Mouse (Mus musculus) hindbrain, embryonic 14.5 days (tissue): ENCODE measurements around the gene Jak2. TPM values are rescaled to one million over a fixed set of nuclear protein-coding genes. Genes with fewer than 3 reads are reported as not detected.
A peak's percentile ranks its signal among the peaks of the same experiment; 100 is the strongest.

Experiments
- ATAC-seq: fragments of 200-750 bp; cut with Nextera tagmentation; 2 replicates; pipeline ENCODE4 v1.8.0; 2017; ENCODE audit warnings: moderate number of reproducible peaks, mild to moderate bottlenecking, moderate TSS enrichment, moderate library complexity; ENCODE audit not compliant: low FRiP score
- DNase-seq: peaks from one replicate; pipeline ENCODE4 v3.0.0-alpha.2; 2015; ENCODE audit warnings: low spot score
- H3K27ac ChIP-seq: fragments of 300-500 bp; sonication (generic); 2 replicates; pipeline ENCODE4 v1.5.1; 2014; ENCODE audit warnings: mild to moderate bottlenecking, moderate library complexity
- H3K27me3 ChIP-seq: fragments of 300-500 bp; sonication (generic); 2 replicates; pipeline ENCODE4 v1.6.1; 2014; ENCODE audit warnings: mild to moderate bottlenecking, low read length, mixed read lengths; ENCODE audit not compliant: control insufficient read depth, insufficient read depth
- H3K36me3 ChIP-seq: fragments of 300-500 bp; sonication (generic); replicated peaks from 2 replicates; pipeline ENCODE4 v1.6.1; 2014; ENCODE audit not compliant: control insufficient read depth, insufficient read depth
- H3K4me1 ChIP-seq: fragments of 300-500 bp; sonication (generic); replicated peaks from 2 replicates; pipeline ENCODE4 v1.6.1; 2014; ENCODE audit warnings: antibody characterized with exemption, low read length, mixed read lengths; ENCODE audit not compliant: control insufficient read depth, insufficient read depth
- H3K4me2 ChIP-seq: fragments of 300-500 bp; sonication (generic); replicated peaks from 2 replicates; pipeline ENCODE4 v1.6.1; 2014; ENCODE audit warnings: mild to moderate bottlenecking, moderate library complexity
- H3K4me3 ChIP-seq: fragments of 300-500 bp; sonication (generic); replicated peaks from 2 replicates; pipeline ENCODE4 v1.5.1; 2014; ENCODE audit warnings: mild to moderate bottlenecking, low read length
- H3K9ac ChIP-seq: fragments of 300-500 bp; sonication (generic); 2 replicates; pipeline ENCODE4 v1.6.1; 2014
- H3K9me3 ChIP-seq: fragments of 300-500 bp; sonication (generic); 2 replicates; pipeline ENCODE4 v1.6.1; 2016; ENCODE audit warnings: low read length; ENCODE audit not compliant: control insufficient read depth
- WGBS: fragments of 180-500 bp; shearing (Covaris S2); extraction: QIAGEN DNeasy Blood & Tissue Kit; methylation state at CpG from one replicate; pipeline ENCODE4 v1.1.7; 2014; 5-methylcytosine and 5-hydroxymethylcytosine counted together
- polyA plus RNA-seq: library from polyadenylated mRNA; unstranded; fragments of >200 nt; fragmentation: Nextera tagmentation; extraction: Ambion mirVana; gene quantifications from 2 replicates; pipeline ENCODE4 v1.2.1, GENCODE M21; 2014

Jak2 gene
- polyA plus RNA-seq, 1 experiment from 2014 or later: 20.3 TPM

- Histone ChIP-seq H3K27ac (no peak overlapping the region), H3K4me2 (no peak overlapping the region), H3K9ac (no peak overlapping the region), H3K27me3 (no peaks in the 10 kb centered on the region), H3K4me1 (no peaks in the 10 kb centered on the region), H3K36me3 (peaks cover 2% of the 10 kb centered on the region), H3K9me3 (no peaks in the 10 kb centered on the region), H3K4me3 (no peak overlapping the region)
- ATAC-seq (no peak), DNase-seq (no peak)
Measured at GRCm38 (mm10) chr19:29344868-29345267, 93.2 kb downstream of the Jak2 start.

- peaks cover 7% of the 10 kb centered on the region for H3K36me3 ChIP-seq
- ATAC-seq: no peak
- no peaks in the 10 kb centered on the region for H3K9me3 ChIP-seq
- no peak overlapping the region for H3K27ac ChIP-seq
- WGBS: 80% methylated on average over 6 of the region's 6 CpGs
- no peak for DNase-seq
- no peaks in the 10 kb centered on the region for H3K4me1 ChIP-seq
- no peak overlapping the region for H3K9ac ChIP-seq
- H3K4me3 ChIP-seq: no peak overlapping the region
- H3K27me3 ChIP-seq: no peaks in the 10 kb centered on the region
- no peak overlapping the region for H3K4me2 ChIP-seq
Measured at GRCm38 (mm10) chr19:29345636-29346035, 94.0 kb downstream of the Jak2 start.

GRCm38 (mm10) chr19:29350991-29351390, 99.4 kb downstream of the Jak2 start:
- no peaks in the 10 kb centered on the region for H3K27me3 ChIP-seq
- no peak overlapping the region for H3K4me2 ChIP-seq
- H3K4me1 ChIP-seq: peaks cover 6% of the 10 kb centered on the region; the same call in 1 of the 2 replicates
- H3K9me3 ChIP-seq: no peaks in the 10 kb centered on the region
- no peak for ATAC-seq
- no peak for DNase-seq
- H3K36me3 ChIP-seq: peaks cover 7% of the 10 kb centered on the region
- 20% methylated on average over 5 of the region's 5 CpGs for WGBS
- no peak overlapping the region for H3K27ac ChIP-seq
- H3K4me3 ChIP-seq: no peak overlapping the region
- H3K9ac ChIP-seq: no peak overlapping the region

- peak overlapping the region; percentile 24; the same call in 1 of the 2 replicates for H3K9ac ChIP-seq
- H3K36me3 ChIP-seq: peaks cover 23% of the 10 kb centered on the region
- peak overlapping the region; percentile 18 for H3K4me3 ChIP-seq
- peak overlapping the region; percentile 58 for H3K4me2 ChIP-seq
- peak; percentile 62; the same call in 1 of the 2 replicates for ATAC-seq
- peak; percentile 92 for DNase-seq
- H3K27ac ChIP-seq: no peak overlapping the region
- 5% methylated on average over 20 of the region's 20 CpGs for WGBS
- no peaks in the 10 kb centered on the region for H3K27me3 ChIP-seq
- H3K4me1 ChIP-seq: peaks cover 6% of the 10 kb centered on the region; the same call in 1 of the 2 replicates
- no peaks in the 10 kb centered on the region for H3K9me3 ChIP-seq
Measured at GRCm38 (mm10) chr19:29354895-29355877, 103.6 kb downstream of the Jak2 start.

- H3K4me1 ChIP-seq: peaks cover 13% of the 10 kb centered on the region
- ATAC-seq (no peak), DNase-seq (no peak)
- no peaks in the 10 kb centered on the region for H3K9me3 ChIP-seq
- whole genome bisulfite sequencing: 87% methylated on average over 11 of the region's 11 CpGs
- H3K27me3 ChIP-seq: no peaks in the 10 kb centered on the region
- H3K4me3 ChIP-seq: no peak overlapping the region
- H3K27ac ChIP-seq: no peak overlapping the region
- no peak overlapping the region for H3K4me2 ChIP-seq
- H3K36me3 ChIP-seq: peaks cover 22% of the 10 kb centered on the region
- no peak overlapping the region for H3K9ac ChIP-seq
Measured at GRCm38 (mm10) chr19:29356281-29356680, 104.7 kb downstream of the Jak2 start.

GRCm38 (mm10) chr19:29360251-29360650, 108.6 kb downstream of the Jak2 start:
- H3K4me2 ChIP-seq: peak overlapping the region; percentile 76; the same call in 1 of the 2 replicates
- no peak for ATAC-seq
- peaks cover 19% of the 10 kb centered on the region for H3K4me1 ChIP-seq
- 81% methylated on average over 5 of the region's 5 CpGs for WGBS
- no peak overlapping the region for H3K27ac ChIP-seq
- no peak overlapping the region for H3K9ac ChIP-seq
- H3K27me3 ChIP-seq: no peaks in the 10 kb centered on the region
- no peak for DNase-seq
- no peaks in the 10 kb centered on the region for H3K9me3 ChIP-seq
- no peak overlapping the region for H3K4me3 ChIP-seq
- peaks cover 22% of the 10 kb centered on the region for H3K36me3 ChIP-seq

GRCm38 (mm10) chr19:29361468-29362130, 110.0 kb downstream of the Jak2 start:
- Histone ChIP-seq H3K4me1 (peaks cover 15% of the 10 kb centered on the region), H3K36me3 (peaks cover 22% of the 10 kb centered on the region), H3K4me3 (peak overlapping the region; percentile 68), H3K9me3 (no peaks in the 10 kb centered on the region), H3K27me3 (no peaks in the 10 kb centered on the region), H3K4me2 (peak overlapping the region; percentile 76), H3K27ac (peak overlapping the region; percentile 71), H3K9ac (peak overlapping the region; percentile 85)
- ATAC-seq: peak; percentile 100
- 2% methylated on average over 33 of the region's 33 CpGs for WGBS
- DNase-seq: peak; percentile 91

GRCm38 (mm10) chr19:29362173-29362930, 110.7 kb downstream of the Jak2 start:
- Histone ChIP-seq H3K4me1 (peaks cover 21% of the 10 kb centered on the region), H3K4me3 (peak overlapping the region; percentile 68), H3K9me3 (no peaks in the 10 kb centered on the region), H3K4me2 (peak overlapping the region; percentile 76), H3K9ac (peak overlapping the region; percentile 85), H3K36me3 (peaks cover 14% of the 10 kb centered on the region), H3K27ac (peak overlapping the region; percentile 48), H3K27me3 (no peaks in the 10 kb centered on the region)
- ATAC-seq (0 out of 2 replicates have a peak, but pooled peaks have one; percentile 5), DNase-seq (no peak)
- WGBS: 48% methylated on average over 13 of the region's 13 CpGs
